Mouse (Mus musculus) macrophage (primary cell): ENCODE measurements around the gene Psmb10. TPM values are rescaled to one million over a fixed set of nuclear protein-coding genes. Genes with fewer than 3 reads are reported as not detected.
A peak's percentile ranks its signal among the peaks of the same experiment; 100 is the strongest.

Experiments used
- H3K27ac ChIP-seq: fragments of 350-480 bp; formaldehyde crosslinking; 2 replicates; pipeline ENCODE4 v1.9.0; 2021
- H3K36me3 ChIP-seq: fragments of 350-480 bp; formaldehyde crosslinking; 2 replicates; pipeline ENCODE4 v1.9.0; 2021; ENCODE audit errors: inconsistent target
- H3K4me3 ChIP-seq: fragments of 350-480 bp; formaldehyde crosslinking; 2 replicates; pipeline ENCODE4 v1.9.0; 2021; ENCODE audit errors: inconsistent target
- H3K79me2 ChIP-seq: fragments of 350-480 bp; formaldehyde crosslinking; 2 replicates; pipeline ENCODE4 v1.9.0; 2021; ENCODE audit errors: inconsistent target
- WGBS: methylation state at CpG from one replicate; pipeline ENCODE4 v1.1.7; 2026; ENCODE audit warnings: inconsistent platforms; ENCODE audit not compliant: missing documents; 5-methylcytosine and 5-hydroxymethylcytosine counted together
- polyA plus RNA-seq: library from polyadenylated mRNA; stranded (reverse); fragments of 250-400 nt; gene quantifications from 3 replicates; pipeline ENCODE4 v1.2.4, GENCODE M21; 2018; ENCODE audit warnings: inconsistent platforms

Gene Psmb10
- polyA plus RNA-seq, 1 experiment from 2014 or later, result 51.8 TPM

GRCm38 (mm10) chr8:105931271-105931670 is 7.0 kb downstream of the Psmb10 start:
- Histone ChIP-seq H3K79me2 (no peaks in the 10 kb centered on the region), H3K36me3 (peaks cover 40% of the 10 kb centered on the region), H3K4me3 (no peak overlapping the region), H3K27ac (no peak overlapping the region)
- 100% methylated on average over 3 of the region's 3 CpGs for WGBS

GRCm38 (mm10) chr8:105930602-105931001 is 7.6 kb downstream of the Psmb10 start:
- Histone ChIP-seq H3K36me3 (peaks cover 34% of the 10 kb centered on the region), H3K4me3 (no peak overlapping the region), H3K27ac (no peak overlapping the region), H3K79me2 (no peaks in the 10 kb centered on the region)
- 42% methylated on average over 8 of the region's 8 CpGs for WGBS

GRCm38 (mm10) chr8:105925123-105925522 is 13.1 kb downstream of the Psmb10 start:
- Histone ChIP-seq H3K36me3 (peaks cover 6% of the 10 kb centered on the region; the same call in 1 of the 2 replicates), H3K27ac (no peak overlapping the region), H3K4me3 (no peak overlapping the region), H3K79me2 (no peaks in the 10 kb centered on the region)
- 100% methylated on average over 2 of the region's 3 CpGs for WGBS

GRCm38 (mm10) chr8:105919390-105919789 is 18.9 kb downstream of the Psmb10 start:
- WGBS, result 82% methylated on average over 3 of the region's 3 CpGs
- Histone ChIP-seq H3K79me2 (no peaks in the 10 kb centered on the region; the same call in 1 of the 2 replicates), H3K4me3 (no peak overlapping the region), H3K36me3 (peaks cover 9% of the 10 kb centered on the region; the same call in 1 of the 2 replicates), H3K27ac (no peak overlapping the region)

- peak overlapping the region; percentile 42 for H3K27ac ChIP-seq
- peak overlapping the region; percentile 77 for H3K4me3 ChIP-seq
- no peaks in the 10 kb centered on the region for H3K36me3 ChIP-seq
- H3K79me2 ChIP-seq, result peaks cover 56% of the 10 kb centered on the region
- WGBS, result 24% methylated on average over 16 of the region's 16 CpGs
Observed at GRCm38 (mm10) chr8:105900941-105901616, 37.2 kb downstream of the Psmb10 start.

GRCm38 (mm10) chr8:105900180-105900940 is 37.9 kb downstream of the Psmb10 start, which contains the start of gene Pskh1:
TSS of gene Pskh1 (plus strand) at chr8:105900441.
- WGBS, result under 1% methylated on average over 65 of the region's 68 CpGs
- Histone ChIP-seq H3K27ac (peak within 1 kb of the TSS; percentile 42), H3K4me3 (peak within 1 kb of the TSS; percentile 77), H3K79me2 (peaks cover 48% of the 10 kb centered on the region), H3K36me3 (no peaks in the 10 kb centered on the region)

- Histone ChIP-seq H3K36me3 (no peaks in the 10 kb centered on the region), H3K27ac (no peak overlapping the region), H3K79me2 (peaks cover 24% of the 10 kb centered on the region), H3K4me3 (no peak overlapping the region)
- 89% methylated on average over 4 of the region's 9 CpGs for WGBS
Observed at GRCm38 (mm10) chr8:105897801-105898480, 40.3 kb downstream of the Psmb10 start.

GRCm38 (mm10) chr8:105893339-105893738 is 44.9 kb downstream of the Psmb10 start, which contains the start of gene Nrn1l:
TSS of gene Nrn1l (plus strand) at chr8:105893567.
- WGBS, result 70% methylated on average over 11 of the region's 11 CpGs
- Histone ChIP-seq H3K79me2 (no peaks in the 10 kb centered on the region), H3K27ac (no peak within 1 kb of the TSS), H3K36me3 (peaks cover 43% of the 10 kb centered on the region), H3K4me3 (no peak within 1 kb of the TSS)

GRCm38 (mm10) chr8:105892432-105892831 is 45.8 kb downstream of the Psmb10 start:
- WGBS, result 84% methylated on average over 6 of the region's 6 CpGs
- H3K4me3 ChIP-seq, result no peak overlapping the region
- no peak overlapping the region for H3K27ac ChIP-seq
- peaks cover 52% of the 10 kb centered on the region for H3K36me3 ChIP-seq
- no peaks in the 10 kb centered on the region for H3K79me2 ChIP-seq

- H3K79me2 ChIP-seq, result no peaks in the 10 kb centered on the region
- H3K27ac ChIP-seq, result no peak overlapping the region
- H3K36me3 ChIP-seq, result peaks cover 68% of the 10 kb centered on the region
- 93% methylated on average over 6 of the region's 6 CpGs for WGBS
- no peak overlapping the region for H3K4me3 ChIP-seq
Observed at GRCm38 (mm10) chr8:105890870-105891269, 47.4 kb downstream of the Psmb10 start.

GRCm38 (mm10) chr8:105889756-105890465 is 48.3 kb downstream of the Psmb10 start:
- Histone ChIP-seq H3K4me3 (no peak overlapping the region), H3K36me3 (peaks cover 77% of the 10 kb centered on the region), H3K79me2 (no peaks in the 10 kb centered on the region), H3K27ac (no peak overlapping the region)
- WGBS, result 94% methylated on average over 11 of the region's 12 CpGs
